Mouse (Mus musculus): ENCODE results near the gene Hdhd3.

Hdhd3 gene

GRCm38 (mm10) chr4:62475793-62476192 lies 27.5 kb downstream of the Hdhd3 start:
- DNase-seq (ENCODE audit: low spot score) = no peak

- DNase-seq (ENCODE audit: low spot score) = no peak
Observed at GRCm38 (mm10) chr4:62475131-62475530, 28.1 kb downstream of the Hdhd3 start.

- no peak for DNase-seq (ENCODE audit: low spot score)
Observed at GRCm38 (mm10) chr4:62472071-62472470, 31.2 kb downstream of the Hdhd3 start.

GRCm38 (mm10) chr4:62470598-62471051 lies 32.6 kb downstream of the Hdhd3 start, which contains the start of gene Wdr31:
Gene Wdr31, minus strand, starts transcription at chr4:62470896.
- DNase-seq (ENCODE audit: low spot score) = peak; percentile 91

- DNase-seq (ENCODE audit: low spot score) = no peak
Observed at GRCm38 (mm10) chr4:62468158-62468557, 35.1 kb downstream of the Hdhd3 start.

GRCm38 (mm10) chr4:62463124-62463523 lies 40.1 kb downstream of the Hdhd3 start:
- DNase-seq (ENCODE audit: low spot score) = no peak

GRCm38 (mm10) chr4:62460348-62460747 lies 42.9 kb downstream of the Hdhd3 start:
- DNase-seq (ENCODE audit: low spot score) = no peak

GRCm38 (mm10) chr4:62459081-62459480 lies 44.2 kb downstream of the Hdhd3 start:
- DNase-seq (ENCODE audit: low spot score) = no peak

- DNase-seq (ENCODE audit: low spot score) = peak; percentile 68
Observed at GRCm38 (mm10) chr4:62454995-62455394, 48.3 kb downstream of the Hdhd3 start.

Measured in testis, postnatal 10 days (tissue).